Mouse (Mus musculus) E14TG2a.4 (cell line): ENCODE results near the gene Rnf123.
A peak's percentile ranks its signal among the peaks of the same experiment; 100 is the strongest.

Source experiments
- H3K27me3 ChIP-seq: 2 replicates; pipeline ENCODE4 v1.6.1; 2014; ENCODE audit warnings: low read length, control low read depth; ENCODE audit not compliant: insufficient read depth
- H3K36me3 ChIP-seq: 2 replicates; pipeline ENCODE4 v1.6.1; 2014; ENCODE audit warnings: low read length, control low read depth; ENCODE audit not compliant: insufficient read depth
- H3K4me1 ChIP-seq: replicated peaks from 2 replicates; pipeline ENCODE4 v1.6.1; 2014; ENCODE audit warnings: low read depth, low read length, control low read depth
- H3K4me3 ChIP-seq: replicated peaks from 2 replicates; pipeline ENCODE4 v1.5.1; 2014; ENCODE audit warnings: mild to moderate bottlenecking, low read length
- H3K9me3 ChIP-seq: 2 replicates; pipeline ENCODE4 v1.6.1; 2014; ENCODE audit warnings: low read length, control low read depth
- CTCF ChIP-seq: conservative IDR thresholded peaks from 2 replicates; pipeline ENCODE4 v1.5.1; 2014; ENCODE audit warnings: low read length
- NANOG ChIP-seq: IDR thresholded peaks from 2 replicates; pipeline ENCODE4 v1.6.1; 2014; ENCODE audit warnings: borderline replicate concordance, low read length, mixed read lengths
- POU5F1 ChIP-seq: IDR thresholded peaks from 2 replicates; pipeline ENCODE4 v1.6.1; 2014; ENCODE audit warnings: low read length, borderline replicate concordance

Gene Rnf123

DNA sequence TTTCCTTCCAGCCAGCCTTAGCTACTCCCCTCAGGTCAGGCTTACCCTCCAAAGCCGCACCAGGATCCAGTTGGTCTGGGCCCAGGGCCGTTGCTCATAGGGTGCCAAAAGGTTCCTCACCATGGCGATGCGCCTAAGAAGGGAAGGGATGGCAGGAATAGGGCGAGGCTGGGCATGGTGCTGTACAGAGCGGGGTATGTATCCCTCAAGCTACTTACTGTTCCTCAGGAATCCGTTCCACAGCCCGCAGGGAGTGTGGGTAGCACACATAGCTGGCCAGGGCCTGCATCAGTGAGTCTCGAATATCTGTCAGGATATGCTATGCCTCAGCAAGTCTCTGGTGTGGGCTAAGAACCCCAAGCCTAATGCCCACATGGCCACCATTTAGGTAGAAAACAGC, 24.9 kb downstream of the Rnf123 start:
- TF ChIP-seq CTCF (no peak), POU5F1 (no peak), NANOG (no peak)
- no peaks in the 10 kb centered on the region for H3K27me3 ChIP-seq
- H3K4me1 ChIP-seq, result peaks cover 65% of the 10 kb centered on the region
- H3K36me3 ChIP-seq, result peaks cover 60% of the 10 kb centered on the region
- H3K4me3 ChIP-seq, result no peak overlapping the region
- H3K9me3 ChIP-seq, result no peaks in the 10 kb centered on the region

DNA sequence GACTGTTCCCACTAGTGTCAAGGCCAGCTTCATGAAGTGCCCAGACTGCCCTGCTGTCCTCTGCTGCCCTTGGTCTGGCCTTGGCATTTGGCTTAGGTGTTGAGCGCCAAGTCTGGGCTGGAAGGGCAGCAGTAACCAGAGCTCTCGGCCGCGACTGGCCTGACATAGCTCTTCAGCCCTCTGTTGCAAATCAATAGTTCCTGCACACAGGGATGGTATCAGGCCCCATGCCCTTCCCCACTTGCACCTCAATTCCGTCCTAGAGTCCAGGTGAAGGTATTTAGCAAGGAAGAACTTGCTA, 25.9 kb downstream of the Rnf123 start:
- H3K27me3 ChIP-seq, result no peaks in the 10 kb centered on the region
- H3K4me1 ChIP-seq, result peaks cover 69% of the 10 kb centered on the region
- TF ChIP-seq NANOG, result no peak
- no peak for TF ChIP-seq POU5F1
- H3K4me3 ChIP-seq, result no peak overlapping the region
- peaks cover 53% of the 10 kb centered on the region for H3K36me3 ChIP-seq
- H3K9me3 ChIP-seq, result no peaks in the 10 kb centered on the region

DNA sequence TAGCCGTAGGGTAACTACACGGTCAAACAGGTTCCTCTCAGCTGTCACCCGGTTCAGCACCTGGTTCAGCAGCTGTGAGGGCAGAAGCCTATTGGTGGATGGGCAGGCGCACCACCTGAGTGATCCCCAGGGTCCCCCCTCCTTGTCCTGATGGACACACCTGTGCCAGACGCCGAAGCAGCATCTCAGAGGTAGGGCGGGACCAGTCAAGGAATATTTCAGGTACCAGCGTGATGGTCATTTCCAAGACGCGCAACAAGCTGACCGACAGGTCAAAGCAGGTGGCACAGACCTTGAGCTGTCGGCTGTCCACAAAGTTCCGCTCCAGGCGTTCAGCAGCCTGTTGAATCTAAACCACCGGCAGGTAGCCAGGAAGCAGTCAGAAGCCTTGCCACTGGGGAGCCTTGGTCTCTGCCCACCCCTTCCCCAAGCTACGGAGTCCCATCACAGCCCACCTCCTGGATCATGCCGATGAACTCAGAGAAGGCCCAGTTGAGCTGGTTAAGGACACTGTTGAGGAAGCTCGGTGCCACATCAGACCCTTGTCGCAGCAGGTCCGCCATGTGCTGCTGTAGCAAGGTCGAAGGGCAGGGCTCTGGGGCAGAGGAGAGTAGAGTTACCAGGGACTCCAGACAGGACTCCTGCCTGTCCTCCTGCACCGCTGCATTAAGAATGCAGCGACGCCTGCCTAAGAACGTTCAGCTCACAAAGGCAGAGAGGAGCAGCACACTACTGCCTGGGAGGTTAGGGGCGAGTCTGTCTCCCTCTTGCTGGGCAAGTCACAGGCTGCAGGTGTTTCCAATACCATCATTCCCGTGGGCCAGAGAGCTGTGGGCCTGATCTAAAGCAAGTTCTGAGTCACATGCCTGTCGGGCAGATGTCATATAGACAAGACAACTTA, 26.5 kb downstream of the Rnf123 start:
- peaks cover 75% of the 10 kb centered on the region for H3K4me1 ChIP-seq
- H3K36me3 ChIP-seq, result peaks cover 53% of the 10 kb centered on the region
- no peaks in the 10 kb centered on the region for H3K9me3 ChIP-seq
- no peaks in the 10 kb centered on the region for H3K27me3 ChIP-seq
- TF ChIP-seq POU5F1 (no peak), NANOG (no peak)
- peak overlapping the region; percentile 46 for H3K4me3 ChIP-seq

DNA sequence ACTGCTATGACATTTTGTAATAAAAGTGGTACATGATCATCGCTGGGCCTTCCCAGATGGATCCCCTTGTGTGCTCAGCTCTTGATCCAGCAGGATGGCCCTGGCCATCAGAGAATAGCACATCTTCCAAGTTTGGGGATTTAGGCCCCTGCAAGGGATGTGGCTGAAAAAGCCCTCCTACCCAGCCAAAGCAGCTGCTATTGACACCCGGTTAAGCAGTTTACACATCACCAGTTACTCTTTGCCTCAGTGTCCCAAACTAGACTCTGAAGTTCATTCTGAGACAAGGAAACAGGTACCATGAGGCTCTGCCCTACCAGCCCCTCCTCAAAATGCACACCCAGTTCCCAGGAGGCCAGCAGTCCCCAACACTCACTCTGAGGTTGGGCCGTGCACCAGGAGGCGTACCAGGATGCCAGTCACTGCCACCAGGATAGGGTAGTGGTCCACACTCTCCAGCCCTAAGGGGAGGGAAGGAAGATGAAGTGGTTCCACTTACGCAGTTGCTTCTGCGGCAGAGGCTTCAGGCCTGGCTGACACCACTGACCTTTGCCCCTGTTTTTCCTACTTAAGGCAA, 27.4 kb downstream of the Rnf123 start:
- no peak overlapping the region for H3K4me3 ChIP-seq
- H3K27me3 ChIP-seq, result no peaks in the 10 kb centered on the region
- H3K4me1 ChIP-seq, result peaks cover 82% of the 10 kb centered on the region
- peaks cover 57% of the 10 kb centered on the region for H3K36me3 ChIP-seq
- no peak for TF ChIP-seq POU5F1
- no peaks in the 10 kb centered on the region for H3K9me3 ChIP-seq

DNA sequence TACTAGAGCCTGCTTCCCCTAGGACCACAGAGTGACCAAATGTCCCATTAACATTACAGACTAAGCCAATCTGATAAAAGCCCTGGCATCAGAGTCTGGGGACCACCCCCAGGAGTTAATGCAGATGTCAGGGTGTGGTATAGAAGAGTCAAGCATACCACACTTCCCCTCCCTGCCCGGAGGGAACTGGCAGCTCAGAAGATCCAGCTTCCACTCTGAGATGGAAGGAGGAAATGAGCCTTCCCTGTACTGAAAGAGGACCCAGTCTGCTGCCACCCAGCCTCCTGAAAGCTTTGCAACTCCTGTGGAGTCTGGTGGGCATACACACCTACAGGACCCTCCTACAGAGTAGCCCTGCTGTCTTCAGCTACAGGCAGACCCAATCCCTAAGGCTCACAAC, 28.1 kb downstream of the Rnf123 start:
- TF ChIP-seq POU5F1 (no peak), NANOG (no peak), CTCF (no peak)

DNA sequence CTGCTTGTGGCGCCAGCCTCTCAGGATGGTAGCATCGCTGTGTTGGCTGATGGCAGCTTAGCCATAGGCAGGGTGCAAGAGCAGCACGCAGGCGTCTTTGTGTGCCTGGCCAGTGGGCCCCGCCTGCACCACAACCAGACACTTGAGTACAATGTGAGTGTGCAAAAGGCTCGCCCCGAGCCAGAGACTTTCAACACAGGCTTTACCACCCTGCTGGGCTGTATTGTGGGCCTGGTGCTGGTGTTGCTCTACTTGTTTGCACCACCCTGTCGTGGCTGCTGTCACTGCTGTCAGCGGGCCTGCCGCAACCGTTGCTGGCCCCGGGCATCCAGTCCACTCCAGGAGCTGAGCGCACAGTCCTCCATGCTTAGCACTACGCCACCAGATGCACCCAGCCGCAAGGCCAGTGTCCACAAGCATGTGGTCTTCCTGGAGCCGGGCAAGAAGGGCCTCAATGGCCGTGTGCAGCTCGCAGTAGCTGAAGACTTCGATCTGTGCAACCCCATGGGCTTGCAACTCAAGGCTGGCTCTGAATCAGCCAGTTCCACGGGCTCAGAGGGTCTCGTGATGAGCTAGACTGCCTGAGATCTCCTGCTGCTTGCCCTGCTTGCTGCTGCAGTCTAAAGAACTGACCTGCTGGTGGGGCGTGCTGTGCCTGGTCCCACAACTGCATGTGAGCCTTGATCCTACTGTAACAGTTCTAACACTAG, 28.7 kb downstream of the Rnf123 start:
- Histone ChIP-seq H3K4me1 (peaks cover 84% of the 10 kb centered on the region), H3K27me3 (no peaks in the 10 kb centered on the region), H3K4me3 (peak overlapping the region; percentile 70), H3K36me3 (peaks cover 63% of the 10 kb centered on the region), H3K9me3 (no peaks in the 10 kb centered on the region)
- TF ChIP-seq CTCF (no peak), POU5F1 (no peak), NANOG (no peak)

More for the DNA sequence above, 28.1 kb downstream of the Rnf123 start:
- no peaks in the 10 kb centered on the region for H3K27me3 ChIP-seq
- H3K9me3 ChIP-seq, result no peaks in the 10 kb centered on the region
- peaks cover 84% of the 10 kb centered on the region for H3K4me1 ChIP-seq
- H3K36me3 ChIP-seq, result peaks cover 64% of the 10 kb centered on the region
- no peak overlapping the region; the same call in 1 of the 2 replicates for H3K4me3 ChIP-seq

DNA sequence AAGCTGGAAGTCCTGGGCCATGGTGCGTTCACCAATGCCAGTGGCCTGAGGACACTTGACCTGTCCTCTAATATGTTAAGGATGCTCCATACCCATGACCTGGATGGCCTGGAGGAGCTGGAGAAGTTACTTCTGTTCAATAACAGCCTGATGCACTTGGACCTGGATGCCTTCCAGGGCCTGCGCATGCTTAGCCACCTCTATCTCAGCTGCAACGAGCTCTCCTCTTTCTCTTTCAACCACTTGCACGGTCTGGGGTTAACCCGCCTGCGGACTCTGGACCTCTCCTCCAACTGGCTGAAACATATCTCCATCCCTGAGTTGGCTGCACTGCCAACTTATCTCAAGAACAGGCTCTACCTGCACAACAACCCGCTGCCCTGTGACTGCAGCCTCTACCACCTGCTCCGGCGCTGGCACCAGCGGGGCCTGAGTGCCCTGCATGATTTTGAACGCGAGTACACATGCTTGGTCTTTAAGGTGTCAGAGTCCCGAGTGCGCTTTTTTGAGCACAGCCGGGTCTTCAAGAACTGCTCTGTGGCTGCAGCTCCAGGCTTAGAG, 29.4 kb downstream of the Rnf123 start:
- H3K27me3 ChIP-seq, result no peaks in the 10 kb centered on the region
- no peak for TF ChIP-seq CTCF
- no peak for TF ChIP-seq POU5F1
- no peak for TF ChIP-seq NANOG
- H3K4me3 ChIP-seq, result peak overlapping the region; percentile 70
- H3K9me3 ChIP-seq, result no peaks in the 10 kb centered on the region
- H3K4me1 ChIP-seq, result peaks cover 81% of the 10 kb centered on the region
- H3K36me3 ChIP-seq, result peaks cover 57% of the 10 kb centered on the region

DNA sequence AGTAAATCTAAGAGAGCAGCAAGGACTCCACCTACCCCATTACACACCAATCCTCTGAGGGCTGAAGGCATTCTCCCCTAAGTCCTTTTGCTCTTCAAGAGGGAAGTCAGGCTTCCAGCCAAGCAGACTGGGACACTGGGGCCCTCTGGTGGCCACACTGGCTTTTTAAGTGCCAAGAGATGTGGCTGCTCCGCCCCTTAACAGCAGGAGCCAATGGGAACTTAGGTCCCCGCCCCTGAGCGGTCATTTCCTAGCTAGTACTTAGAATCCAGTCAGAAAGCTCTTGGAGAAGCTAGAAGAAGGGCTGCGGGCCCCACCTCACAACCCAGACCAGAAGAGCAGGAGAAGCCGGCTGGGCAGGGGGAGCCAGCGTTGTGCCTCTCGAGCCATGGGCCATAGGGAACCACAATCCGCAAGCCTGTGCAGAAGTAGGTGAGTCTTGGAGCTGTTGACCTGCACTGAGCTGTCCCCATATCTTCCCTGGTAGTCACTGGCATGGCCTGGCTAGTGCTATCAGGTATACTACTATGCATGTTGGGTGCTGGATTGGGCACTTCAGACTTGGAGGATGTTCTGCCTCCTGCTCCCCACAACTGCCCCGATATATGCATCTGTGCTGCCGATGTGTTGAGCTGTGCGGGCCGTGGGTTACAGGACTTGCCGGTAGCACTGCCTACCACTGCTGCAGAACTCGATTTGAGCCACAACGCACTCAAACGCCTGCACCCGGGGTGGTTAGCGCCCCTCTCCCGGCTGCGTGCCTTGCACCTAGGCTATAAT, 30.1 kb downstream of the Rnf123 start, which contains the start of gene Amigo3:
Gene Amigo3, plus strand, starts transcription at position 275 of the 780 bp plus-strand sequence.
- H3K27me3 ChIP-seq, result no peaks in the 10 kb centered on the region
- TF ChIP-seq NANOG, result peak; percentile 12; the same call in 1 of the 2 replicates
- TF ChIP-seq POU5F1, result no peak
- peak; percentile 82 for TF ChIP-seq CTCF
- H3K9me3 ChIP-seq, result no peaks in the 10 kb centered on the region
- peaks cover 86% of the 10 kb centered on the region for H3K4me1 ChIP-seq
- H3K4me3 ChIP-seq, result peak within 1 kb of the TSS; percentile 70
- peaks cover 50% of the 10 kb centered on the region for H3K36me3 ChIP-seq
